ENCODE assay signal across 8 mouse cellular contexts in genomic region chr11:54927346-54928140, GRCm38 (mm10). TPM values are rescaled to one million over a fixed set of nuclear protein-coding genes. Genes with fewer than 3 reads are reported as not detected.
DNase-seq lines count a peak whose midpoint lies in the region; ATAC-seq lines count a peak whose summit lies in the region.

No protein-coding gene starts in this region.

- 79% methylated on average over 14 of the region's 14 CpGs for WGBS in intestine, embryonic 16.5 days
- WGBS in limb, embryonic 11.5 days: 84% methylated on average over 14 of the region's 14 CpGs
- WGBS in neural tube, embryonic 11.5 days: 80% methylated on average over 14 of the region's 14 CpGs

- H3K36me3 ChIP-seq in intestine, embryonic 16.5 days (ENCODE audit: control insufficient read depth, insufficient read depth, low read length): peaks cover 36% of the 10 kb centered on the region
- H3K36me3 ChIP-seq in limb, embryonic 11.5 days (ENCODE audit: control insufficient read depth, insufficient read depth, low read length): peaks cover 4% of the 10 kb centered on the region; the same call in 1 of the 2 replicates
- 0 out of 2 replicates have a peak, but pooled peaks cover 2% of the 10 kb centered on the region for H3K36me3 ChIP-seq in neural tube, embryonic 11.5 days (ENCODE audit: control insufficient read depth, insufficient read depth, low read length)

- H3K4me3 ChIP-seq in intestine, embryonic 16.5 days (ENCODE audit: low read length): no peak overlapping the region
- H3K4me3 ChIP-seq in limb, embryonic 11.5 days (ENCODE audit: low read depth, low read length): no peak overlapping the region
- H3K4me3 ChIP-seq in neural tube, embryonic 11.5 days (ENCODE audit: low read depth, low read length): no peak overlapping the region

- ATAC-seq in intestine, embryonic 16.5 days: peak; percentile 54
- 0 out of 2 replicates have a peak, but pooled peaks have one; percentile 31 for ATAC-seq in limb, embryonic 11.5 days (ENCODE audit: insufficient number of reproducible peaks, low FRiP score, low TSS enrichment, low read depth)
- ATAC-seq in neural tube, embryonic 11.5 days (ENCODE audit: insufficient read depth, low FRiP score, low TSS enrichment): no peak

- H3K27me3 ChIP-seq in intestine, embryonic 16.5 days (replicated peaks; ENCODE audit: control insufficient read depth, insufficient read depth, low read length): no peaks in the 10 kb centered on the region
- H3K27me3 ChIP-seq in limb, embryonic 11.5 days (ENCODE audit: control insufficient read depth, insufficient read depth, low read length): no peaks in the 10 kb centered on the region
- no peaks in the 10 kb centered on the region for H3K27me3 ChIP-seq in neural tube, embryonic 11.5 days (ENCODE audit: control insufficient read depth, insufficient read depth, low read length)

- no peak overlapping the region for H3K27ac ChIP-seq in intestine, embryonic 16.5 days (ENCODE audit: low read length)
- H3K27ac ChIP-seq in limb, embryonic 11.5 days (replicated peaks; ENCODE audit: low read depth, low read length): no peak overlapping the region
- no peak overlapping the region for H3K27ac ChIP-seq in neural tube, embryonic 11.5 days (ENCODE audit: low read depth, low read length)

- no peaks in the 10 kb centered on the region for H3K4me1 ChIP-seq in intestine, embryonic 16.5 days (ENCODE audit: control insufficient read depth, insufficient read depth, low read length)
- H3K4me1 ChIP-seq in limb, embryonic 11.5 days (ENCODE audit: control insufficient read depth, insufficient read depth, low read length): no peaks in the 10 kb centered on the region
- no peaks in the 10 kb centered on the region for H3K4me1 ChIP-seq in neural tube, embryonic 11.5 days (ENCODE audit: control insufficient read depth, insufficient read depth, low read length)

- H3K9me3 ChIP-seq in intestine, embryonic 16.5 days (ENCODE audit: control insufficient read depth, low read length): no peaks in the 10 kb centered on the region
- H3K9me3 ChIP-seq in limb, embryonic 11.5 days (ENCODE audit: control insufficient read depth, low read length): no peaks in the 10 kb centered on the region
- H3K9me3 ChIP-seq in neural tube, embryonic 11.5 days (ENCODE audit: control insufficient read depth, low read length): no peaks in the 10 kb centered on the region

- DNase-seq in 3T3-L1 (ENCODE audit: low read depth, low spot score) (peak; percentile 79), MN1 (ENCODE audit: low spot score) (peak; percentile 79)
- DNase-seq in cerebellum, adult 9-11 months: peak; percentile 63
- DNase-seq in gastrocnemius, postnatal 14 days: peak; percentile 72
- peak; percentile 66 for DNase-seq in limb, embryonic 11.5 days (ENCODE audit: low spot score)
- peak; percentile 70 for DNase-seq in neural tube, embryonic 11.5 days (ENCODE audit: low spot score)
- DNase-seq in testis, postnatal 10 days (ENCODE audit: low spot score): peak; percentile 82

- no peak overlapping the region for H3K4me2 ChIP-seq in intestine, embryonic 16.5 days (ENCODE audit: low read depth, low read length)
- H3K4me2 ChIP-seq in limb, embryonic 11.5 days (ENCODE audit: low read depth, severe bottlenecking): no peak overlapping the region
- no peak overlapping the region for H3K4me2 ChIP-seq in neural tube, embryonic 11.5 days (ENCODE audit: low read depth)

- intact Hi-C loops in gastrocnemius, postnatal 14 days (cut with DNase I; ENCODE audit: low total_unique reads): loop anchor here (2.0 kb wide), 2 partner anchors 49 to 59 kb away; no protein-coding TSS in a partner anchor

- H3K9ac ChIP-seq in intestine, embryonic 16.5 days (ENCODE audit: low read depth, low read length): no peak overlapping the region
- H3K9ac ChIP-seq in limb, embryonic 11.5 days (ENCODE audit: low read length): no peak overlapping the region
- no peak overlapping the region for H3K9ac ChIP-seq in neural tube, embryonic 11.5 days (ENCODE audit: low read length)

RNA-seq across cellular contexts. Expression of gene Gpx3, which starts 25.3 kb away (rescaled TPM):
- 10 to 100 TPM; 19.0 to 22.6 TPM for total RNA-seq in gastrocnemius, postnatal 14 days (2021)
- 511 and 784 TPM in 2 replicates for polyA plus RNA-seq in intestine, embryonic 16.5 days (2015; fragmentation: Nextera tagmentation; extraction: Ambion mirVana)
- 48.2 and 49.9 TPM in 2 replicates for polyA plus RNA-seq in limb, embryonic 11.5 days (2014; fragmentation: Nextera tagmentation; extraction: Ambion mirVana)
- polyA plus RNA-seq in neural tube, embryonic 11.5 days (2014; fragmentation: Nextera tagmentation; extraction: Ambion mirVana): 98.3 and 109 TPM in 2 replicates

RNA-seq across cellular contexts. Expression of gene Tnip1, which starts 35.2 kb away (rescaled TPM):
- 10 to 100 TPM; 28.8 to 31.1 TPM for total RNA-seq in gastrocnemius, postnatal 14 days (2021)
- polyA plus RNA-seq in intestine, embryonic 16.5 days (2015; fragmentation: Nextera tagmentation; extraction: Ambion mirVana): 27.2 and 28.1 TPM in 2 replicates
- 13.3 and 13.4 TPM in 2 replicates for polyA plus RNA-seq in limb, embryonic 11.5 days (2014; fragmentation: Nextera tagmentation; extraction: Ambion mirVana)
- polyA plus RNA-seq in neural tube, embryonic 11.5 days (2014; fragmentation: Nextera tagmentation; extraction: Ambion mirVana): 12.4 and 13.2 TPM in 2 replicates
